Mouse (Mus musculus) common myeloid progenitor, adult 5-6 weeks (primary cell): Measurements from ENCODE around the gene Scaf4. TPM values are rescaled to one million over a fixed set of nuclear protein-coding genes. Genes with fewer than 3 reads are reported as not detected.
"Not testable (repeated sequence)": the region's sequence is repeated elsewhere in the genome, so short reads cannot be mapped to it uniquely, and the experiment has no call there.

ENCODE experiments used
- ATAC-seq: replicated peaks from 2 replicates; pipeline ENCODE4 v1.8.0; 2016; ENCODE audit warnings: low read depth, mild to moderate bottlenecking, moderate TSS enrichment, inconsistent platforms; ENCODE audit not compliant: poor library complexity, severe bottlenecking
- total RNA-seq: library from RNA; stranded (forward); fragments of 200-1000, 187-1606 nt; gene quantifications from 2 replicates; pipeline ENCODE4 v1.2.3, GENCODE M21; 2017

Gene Scaf4
- total RNA-seq, 1 experiment from 2014 or later: 26.9 TPM

GRCm38 (mm10) chr16:90297479-90298425 lies 13.4 kb upstream of the Scaf4 start:
- peak; percentile 45; the same call in 1 of the 2 replicates for ATAC-seq

GRCm38 (mm10) chr16:90291675-90292074 lies 7.4 kb upstream of the Scaf4 start:
- no peak for ATAC-seq

GRCm38 (mm10) chr16:90290962-90291361 lies 6.7 kb upstream of the Scaf4 start:
- ATAC-seq: no peak

GRCm38 (mm10) chr16:90284916-90285315 lies 613 bp upstream of the Scaf4 start:
- no peak for ATAC-seq

- peak; percentile 14 for ATAC-seq
Observed at GRCm38 (mm10) chr16:90283266-90283904, 918 bp downstream of the Scaf4 start.

- peak; percentile 28 for ATAC-seq
Observed at GRCm38 (mm10) chr16:90282620-90283265, 1.6 kb downstream of the Scaf4 start.

GRCm38 (mm10) chr16:90281406-90281805 lies 2.9 kb downstream of the Scaf4 start:
- no peak for ATAC-seq

GRCm38 (mm10) chr16:90280989-90281388 lies 3.3 kb downstream of the Scaf4 start:
- no peak for ATAC-seq

GRCm38 (mm10) chr16:90280515-90280914 lies 3.8 kb downstream of the Scaf4 start:
- ATAC-seq: no peak

- peak; percentile 75 for ATAC-seq
Observed at GRCm38 (mm10) chr16:90279058-90279457, 5.2 kb downstream of the Scaf4 start.

- no peak for ATAC-seq
Observed at GRCm38 (mm10) chr16:90275521-90275920, 8.8 kb downstream of the Scaf4 start.

- ATAC-seq: peak; percentile 48; the same call in 1 of the 2 replicates
Observed at GRCm38 (mm10) chr16:90266581-90266980, 17.7 kb downstream of the Scaf4 start.

- ATAC-seq: no peak
Observed at GRCm38 (mm10) chr16:90265106-90265505, 19.2 kb downstream of the Scaf4 start.

GRCm38 (mm10) chr16:90264021-90264420 lies 20.3 kb downstream of the Scaf4 start:
- ATAC-seq: no peak

GRCm38 (mm10) chr16:90261791-90262190 lies 22.5 kb downstream of the Scaf4 start:
- no peak for ATAC-seq

GRCm38 (mm10) chr16:90260097-90260496 lies 24.2 kb downstream of the Scaf4 start:
- ATAC-seq: no peak

- ATAC-seq: no peak
Observed at GRCm38 (mm10) chr16:90259623-90260022, 24.7 kb downstream of the Scaf4 start.

GRCm38 (mm10) chr16:90258950-90259349 lies 25.4 kb downstream of the Scaf4 start:
- peak; percentile 36; the same call in 1 of the 2 replicates for ATAC-seq

GRCm38 (mm10) chr16:90252521-90252920 lies 31.8 kb downstream of the Scaf4 start:
- ATAC-seq: no peak

GRCm38 (mm10) chr16:90251256-90251655 lies 33.0 kb downstream of the Scaf4 start:
- ATAC-seq: not testable (repeated sequence)

- ATAC-seq: no peak
Observed at GRCm38 (mm10) chr16:90250099-90250498, 34.2 kb downstream of the Scaf4 start.
